Mouse (Mus musculus): ENCODE results near the gene Morf4l2. TPM values are rescaled to one million over a fixed set of nuclear protein-coding genes. Genes with fewer than 3 reads are reported as not detected.
"Not testable (repeated sequence)": the region's sequence is repeated elsewhere in the genome, so short reads cannot be mapped to it uniquely, and the experiment has no call there.

The Morf4l2 gene
- total RNA-seq (2021), result 100 to 1,000 TPM; 362 to 377 TPM
- long read RNA-seq, transcript Morf4l2-202 (4 exons, 1,859 nt), result minor isoform, 59 of 236 reads
- long read RNA-seq, transcript Morf4l2-215 (3 exons, 1,782 nt), result major isoform, 158 of 236 reads
- long read RNA-seq, partial matches to known transcripts, result 1 of 236 reads
- long read RNA-seq, other reads (novel, unspliced or antisense), result 14 of 236 reads

DNA sequence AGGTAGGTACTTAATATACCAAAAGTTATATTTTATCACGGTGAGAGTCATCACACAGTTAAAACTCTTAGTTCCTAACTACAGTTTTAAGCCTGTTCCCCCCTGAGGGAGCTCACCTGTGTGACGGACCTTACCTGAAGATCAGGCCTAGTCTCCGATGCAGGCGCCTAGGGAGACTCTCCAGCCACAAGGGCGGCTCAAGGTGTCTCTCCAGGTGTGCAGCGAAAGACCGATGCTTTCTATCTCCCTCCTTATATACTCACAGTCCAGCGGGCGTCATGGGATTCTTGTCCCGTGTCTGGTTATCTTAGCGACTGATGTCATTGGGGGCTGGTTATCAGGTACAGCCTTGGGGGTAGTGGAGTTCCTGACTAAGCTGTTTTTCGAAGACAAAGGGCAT lies at the start of gene Morf4l2:
TSS of gene Morf4l2 (minus strand) at position 232 of the 400 bp plus-strand sequence.
- DNase-seq (ENCODE audit: low spot score in 2 of 2), result no peak

DNA sequence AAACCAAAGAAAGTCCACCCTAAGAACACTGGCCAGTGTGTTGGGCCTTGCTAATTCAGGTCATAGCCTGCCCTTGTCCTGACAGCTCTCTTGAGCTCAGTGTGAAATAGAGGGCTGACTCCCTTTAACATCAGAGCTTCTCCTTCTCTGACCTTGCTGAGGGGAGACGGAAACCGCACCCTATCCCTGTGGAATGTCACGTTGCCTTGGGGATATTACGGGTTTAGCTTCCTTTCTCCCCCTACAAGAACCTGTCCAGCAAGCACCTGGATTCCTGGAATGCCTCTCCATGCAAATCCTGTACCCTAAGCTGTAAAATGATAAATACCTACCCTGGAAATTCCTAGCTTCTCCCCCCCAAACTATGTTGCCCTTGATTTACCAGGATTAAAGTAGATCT lies 46.0 kb upstream of the Morf4l2 start:
- no peak for DNase-seq (ENCODE audit: low spot score in 2 of 2)

DNA sequence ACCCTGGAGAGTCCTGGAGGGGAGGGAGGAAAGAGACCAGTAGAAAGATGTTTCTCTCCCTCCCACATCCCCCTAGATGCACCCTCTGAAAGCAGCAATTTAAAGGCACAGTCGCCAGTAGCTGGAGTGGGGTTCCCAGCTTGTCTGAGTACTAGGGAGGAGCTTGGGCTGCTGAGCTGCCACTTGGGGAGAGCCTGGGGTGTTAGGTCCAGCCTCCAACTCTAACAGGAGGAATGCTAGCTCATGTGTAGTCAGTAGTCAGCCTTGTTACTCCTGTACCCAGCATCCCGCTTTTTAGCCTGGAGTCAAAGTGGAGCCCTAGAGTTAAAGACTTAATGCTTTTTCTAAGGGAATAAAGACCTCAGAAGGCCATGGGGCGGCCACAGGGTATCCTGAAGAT lies 36.6 kb upstream of the Morf4l2 start, which contains the start of gene Glra4:
TSS of gene Glra4 (minus strand) at position 101 of the 400 bp plus-strand sequence.
- no peak for DNase-seq (ENCODE audit: low spot score in 2 of 2)

DNA sequence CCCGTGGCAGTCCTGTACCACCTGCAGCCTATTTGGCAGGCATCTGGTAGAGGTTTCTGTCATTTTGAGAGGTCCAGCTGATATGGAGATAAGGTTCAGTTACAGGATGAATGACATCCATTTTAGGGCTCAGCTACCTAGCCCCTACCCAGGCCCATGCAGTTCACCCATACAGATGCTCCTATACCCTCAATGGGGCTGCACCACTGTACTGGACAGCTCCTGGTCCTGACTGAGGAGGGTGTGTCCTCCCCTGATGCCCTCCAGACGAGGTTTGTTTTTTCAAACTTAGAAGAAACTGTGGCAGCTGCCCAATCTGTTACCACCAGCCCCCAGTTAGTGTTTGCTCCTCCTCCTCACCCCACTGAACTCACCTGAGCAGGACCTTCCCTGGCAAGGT lies 35.8 kb upstream of the Morf4l2 start:
- DNase-seq (ENCODE audit: low spot score in 2 of 2), result no peak

DNA sequence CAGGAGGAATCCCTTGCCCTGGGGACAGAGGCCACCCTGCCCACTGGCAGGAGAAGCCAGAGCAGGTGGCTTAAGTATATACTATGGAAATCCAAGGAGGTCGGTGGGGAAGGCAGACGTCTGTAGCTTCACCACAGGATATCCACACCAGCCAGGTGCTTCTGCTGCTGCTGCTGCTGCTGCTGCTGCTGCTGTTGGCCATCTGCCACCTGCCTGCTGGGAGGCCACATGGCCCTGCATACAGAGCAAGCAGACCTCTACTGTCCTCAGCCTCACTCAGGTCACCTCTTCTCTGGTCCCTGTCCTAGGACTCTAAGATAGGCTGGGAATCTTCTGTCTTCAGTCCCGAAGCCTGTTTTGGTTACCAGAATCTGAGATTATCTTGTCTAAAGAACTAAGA lies 34.6 kb upstream of the Morf4l2 start:
- DNase-seq (ENCODE audit: low spot score in 2 of 2), result no peak

DNA sequence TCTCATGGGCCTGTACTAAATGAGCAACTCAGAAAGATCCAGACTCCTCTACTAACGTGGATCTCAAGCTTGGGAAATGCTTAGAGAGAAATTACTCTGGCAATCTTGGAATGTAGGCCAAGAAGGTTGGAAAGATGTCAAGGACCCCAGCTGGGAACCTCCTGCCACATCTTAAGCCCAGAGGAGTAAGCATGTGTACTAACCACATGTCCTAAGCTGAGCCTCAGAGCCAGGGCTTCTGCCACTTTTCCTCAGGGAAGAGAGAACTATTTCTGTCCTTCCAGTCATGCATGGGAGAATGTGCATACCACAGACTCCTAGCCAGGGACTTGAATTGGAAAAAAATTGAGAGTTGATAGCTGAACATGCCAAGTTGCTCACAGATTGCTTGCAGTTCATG lies 29.5 kb upstream of the Morf4l2 start:
- DNase-seq (ENCODE audit: low spot score in 2 of 2), result no peak

DNA sequence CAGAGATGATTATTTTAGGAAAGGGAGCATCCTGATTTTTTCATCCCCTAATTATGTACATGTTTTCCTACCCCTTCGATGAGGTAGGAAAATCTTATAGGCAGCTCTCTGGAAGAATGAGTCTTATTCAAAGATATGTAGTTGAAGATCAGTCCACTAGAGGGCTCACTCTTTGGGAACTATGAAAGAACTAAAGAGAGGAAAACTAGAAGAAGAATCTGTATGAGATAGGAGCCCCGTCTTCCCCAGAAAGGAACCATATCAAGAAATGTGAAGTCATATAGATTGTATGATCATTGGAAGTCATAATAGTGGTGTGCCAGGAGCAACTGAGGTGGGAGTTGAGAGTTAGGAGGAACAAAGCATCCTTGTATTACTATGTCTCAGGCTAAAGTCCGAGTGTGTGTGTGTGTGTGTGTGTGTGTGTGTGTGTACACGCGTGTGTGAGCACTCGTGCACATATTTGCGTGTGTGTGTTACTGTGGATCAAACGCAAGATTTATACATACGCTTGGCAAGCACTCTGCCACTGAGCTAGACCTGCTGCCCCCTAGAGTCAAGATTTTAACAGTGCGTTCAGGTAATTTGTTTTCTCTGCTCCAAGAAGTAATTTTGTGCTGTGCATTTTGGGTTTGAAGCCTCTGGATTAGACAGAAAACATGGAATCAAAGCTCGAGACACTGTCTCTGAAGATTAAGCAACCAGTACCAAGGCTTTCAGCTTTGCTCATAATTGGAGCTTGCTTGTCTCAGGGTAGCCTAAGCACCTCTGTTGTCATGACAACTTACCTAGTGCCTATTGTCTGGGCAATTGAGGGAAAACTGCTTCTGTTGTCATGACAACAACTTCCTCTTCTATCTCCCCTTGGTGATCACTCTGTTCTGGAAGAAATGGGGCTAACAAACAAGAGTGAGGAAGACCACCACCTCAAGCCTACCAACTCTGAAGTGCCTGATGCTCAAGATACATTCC lies 17.9 kb upstream of the Morf4l2 start:
- DNase-seq (ENCODE audit: low spot score in 2 of 2), result peak in 1 of 2 experiments; percentile 42

DNA sequence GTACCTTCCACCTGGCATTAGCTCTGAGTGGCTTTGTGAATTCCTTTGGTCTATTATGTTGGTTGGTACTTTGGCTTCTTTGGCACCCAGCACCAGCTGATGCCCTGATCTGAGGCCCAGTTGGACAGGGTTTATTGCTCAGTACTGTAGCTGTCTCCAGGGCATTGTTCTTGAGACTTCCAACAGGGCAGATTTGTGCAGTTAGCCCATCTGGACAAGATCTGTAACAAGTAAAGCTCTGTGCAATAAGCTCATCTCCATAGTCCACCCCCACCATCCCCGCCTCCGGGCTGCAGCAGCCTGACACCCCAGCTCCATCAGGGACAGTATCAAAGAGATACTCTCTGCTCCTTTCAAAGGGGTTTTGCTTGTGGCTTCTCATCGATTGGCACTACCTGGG lies 12.0 kb upstream of the Morf4l2 start:
- peak in 1 of 2 experiments; percentile 55 for DNase-seq (ENCODE audit: low spot score in 2 of 2)

DNA sequence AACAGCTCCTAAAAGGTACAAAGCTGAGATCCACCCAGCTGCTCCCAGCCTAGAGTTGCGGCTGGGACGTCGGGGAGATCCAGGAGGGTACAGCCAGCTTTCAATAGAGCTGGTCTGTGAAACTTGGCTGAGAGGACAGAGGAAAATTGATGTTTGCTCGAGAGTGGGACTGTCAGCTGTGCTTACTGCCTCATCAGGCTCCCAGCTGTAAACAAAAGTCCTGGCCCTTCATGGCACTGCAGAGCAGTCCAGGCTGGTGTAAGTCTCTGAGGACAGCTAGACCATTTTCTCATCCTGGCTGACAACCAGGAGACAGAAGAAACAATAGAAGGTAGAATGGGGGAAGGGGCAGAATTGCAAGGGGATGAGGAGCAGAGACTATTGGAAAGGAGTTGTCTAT lies 5.8 kb upstream of the Morf4l2 start:
- peak in 1 of 2 experiments; percentile 5 for DNase-seq (ENCODE audit: low spot score in 2 of 2)

DNA sequence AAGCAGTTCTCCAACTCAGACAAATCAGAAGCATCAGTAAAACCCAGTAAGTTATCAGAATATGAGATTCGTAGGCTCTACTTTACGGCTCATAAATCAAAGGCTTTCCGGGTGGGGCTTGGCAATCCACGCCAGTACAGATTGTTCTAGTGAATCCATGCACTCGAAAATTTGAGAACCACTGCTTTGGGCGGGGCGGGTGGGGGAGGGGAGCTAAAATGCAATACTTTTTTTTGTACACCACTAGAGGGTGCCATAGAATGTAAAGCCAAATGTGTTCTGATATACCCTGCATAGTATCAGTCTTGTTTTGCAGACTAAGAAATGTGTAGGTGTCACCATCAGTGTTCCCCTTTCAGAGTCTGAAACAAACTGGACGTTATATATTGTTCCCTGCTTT lies 1.2 kb upstream of the Morf4l2 start:
- peak in 1 of 2 experiments; percentile 4 for DNase-seq (ENCODE audit: low spot score in 2 of 2)

DNA sequence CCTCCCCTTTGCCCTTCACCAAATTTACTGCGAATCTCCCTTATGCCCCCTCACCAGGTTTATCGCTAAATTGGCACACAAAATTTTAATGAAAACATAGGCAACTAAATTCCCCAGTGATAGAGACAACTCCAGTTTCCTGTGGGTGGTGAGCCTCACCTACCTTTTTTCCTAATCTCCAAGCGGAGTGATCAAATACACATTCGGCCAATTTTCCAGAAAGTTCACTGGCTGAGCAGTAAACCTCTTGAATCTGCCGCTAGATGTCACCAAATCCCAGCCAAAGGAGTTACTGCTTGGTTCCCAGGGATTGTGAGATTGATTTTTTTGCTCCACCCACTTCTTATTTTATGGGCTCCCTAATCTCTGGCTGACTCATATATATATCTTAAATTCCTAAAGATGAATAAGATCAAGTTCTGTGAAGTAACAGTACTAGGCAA lies 808 bp downstream of the Morf4l2 start:
- DNase-seq (ENCODE audit: low spot score in 2 of 2), result peak; percentile 38 to 75

DNA sequence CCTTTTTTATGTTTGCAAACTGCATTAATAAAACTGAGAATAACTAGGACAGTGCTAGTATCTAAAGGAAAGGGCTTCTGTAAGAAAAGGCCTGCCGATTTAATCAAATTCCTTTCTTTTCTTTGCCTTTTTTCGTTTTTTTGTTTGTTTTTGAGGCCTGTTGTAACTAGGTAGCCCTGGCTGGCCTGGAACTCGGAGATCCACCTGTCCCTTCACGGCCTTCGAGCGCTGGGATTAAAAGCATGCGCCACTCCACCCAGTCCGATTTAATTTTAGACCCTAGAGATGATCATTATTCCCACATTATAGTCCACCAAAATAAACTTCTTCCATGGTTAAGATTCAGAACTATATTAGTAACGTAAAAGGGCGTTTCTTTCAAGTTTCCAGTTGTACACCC lies 1.2 kb downstream of the Morf4l2 start:
- no peak for DNase-seq (ENCODE audit: low spot score in 2 of 2)

DNA sequence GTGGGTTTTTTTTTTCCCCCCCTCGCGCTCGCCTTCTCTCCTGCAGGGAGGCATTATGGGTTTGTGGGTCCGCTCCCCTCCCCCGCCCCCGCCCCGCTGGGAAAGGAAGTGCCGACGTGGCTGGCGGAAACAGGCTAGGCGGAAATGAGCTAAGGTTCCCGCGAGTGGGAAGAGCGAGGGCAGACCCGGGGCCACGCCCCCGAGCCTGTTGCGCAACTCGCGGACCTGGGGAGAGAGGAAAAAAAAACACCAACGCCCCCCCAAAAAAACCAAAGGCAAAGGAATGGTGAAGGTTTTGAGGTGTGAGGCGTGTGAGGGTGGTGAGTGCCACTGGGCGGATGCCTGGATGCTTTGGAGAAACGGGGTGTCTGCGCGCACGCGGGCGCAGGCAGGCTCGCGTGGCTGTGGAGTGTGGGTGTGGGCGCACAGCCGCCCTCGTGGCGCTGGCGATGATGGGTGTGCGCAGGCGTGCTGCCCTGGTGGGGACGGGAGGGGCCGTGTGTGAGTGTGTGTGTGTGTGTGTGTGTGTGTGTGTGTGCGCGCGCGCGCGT lies 1.8 kb downstream of the Morf4l2 start:
- peak; percentile 59 to 86 for DNase-seq (ENCODE audit: low spot score in 2 of 2)

DNA sequence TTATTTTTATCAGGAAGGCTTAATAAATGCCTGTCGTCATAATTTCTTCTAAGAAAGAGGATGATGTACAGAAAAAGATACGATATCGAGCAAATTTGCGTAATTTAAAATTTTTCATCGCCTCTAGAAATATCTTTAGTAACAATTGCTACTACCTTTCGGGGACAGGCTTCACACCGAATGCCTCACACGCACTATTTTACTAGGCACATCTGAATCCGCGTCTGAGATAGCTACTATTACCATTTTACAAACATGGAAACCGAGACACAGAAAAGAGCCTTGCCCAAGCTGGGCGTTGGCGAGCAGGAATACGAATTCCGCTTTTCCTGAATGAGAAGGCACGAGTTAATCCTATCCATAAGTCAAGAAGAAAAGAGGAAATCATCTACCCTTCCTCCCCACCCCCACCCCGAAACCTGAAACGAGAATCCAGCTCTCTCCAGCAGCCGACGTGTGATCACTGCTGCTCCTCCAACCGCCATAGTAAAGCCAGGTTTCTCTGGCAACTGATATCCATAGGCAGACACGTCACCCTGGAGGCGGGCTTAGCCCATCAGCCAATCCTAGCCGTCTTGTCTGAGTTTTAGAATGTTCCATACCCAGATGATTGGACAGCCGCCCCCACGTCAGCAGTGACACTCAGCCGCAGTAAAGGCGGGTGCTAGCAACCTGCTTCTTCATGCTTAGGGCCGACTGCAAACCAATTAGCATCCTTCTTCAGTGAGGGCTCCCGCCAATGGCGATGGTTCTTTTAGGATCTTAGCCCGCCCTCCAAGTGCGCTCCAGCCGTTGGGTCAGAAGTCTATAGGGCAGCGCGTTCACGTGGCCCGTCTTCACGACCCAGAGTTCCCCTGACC lies 2.5 kb downstream of the Morf4l2 start:
- peak; percentile 94 to 96 for DNase-seq (ENCODE audit: low spot score in 2 of 2)

DNA sequence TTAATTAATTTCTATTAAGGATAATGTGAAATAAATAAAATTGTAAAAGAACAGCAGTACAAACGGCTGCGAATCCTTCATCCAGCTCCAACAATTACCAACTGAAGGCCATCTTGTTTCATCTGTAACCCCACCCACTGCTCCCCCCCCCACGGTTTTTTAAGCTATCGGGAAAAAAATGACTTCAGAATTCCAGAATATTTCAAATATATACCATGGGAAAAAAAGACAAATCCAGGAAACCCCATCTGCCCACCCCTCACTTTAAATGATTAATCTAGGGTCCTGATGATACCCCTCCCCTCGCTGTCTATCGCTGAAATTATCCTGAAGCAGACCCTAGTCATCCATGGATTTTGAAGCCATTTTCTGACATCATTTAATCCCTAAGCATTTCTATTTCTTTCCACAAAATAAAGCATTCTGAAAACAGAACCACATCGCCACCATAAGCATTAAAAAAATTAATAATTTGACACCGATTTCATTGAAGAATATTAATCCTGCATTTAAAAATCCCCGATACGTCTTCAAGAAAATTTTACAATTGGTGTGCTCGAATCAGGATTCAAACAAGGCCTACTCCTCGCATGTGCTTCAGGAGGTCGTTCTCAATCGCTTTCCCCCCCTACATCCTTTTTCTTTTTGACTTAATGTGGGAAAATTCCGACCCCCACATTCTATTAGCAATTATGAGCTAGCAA lies 3.3 kb downstream of the Morf4l2 start:
- no peak for DNase-seq (ENCODE audit: low spot score in 2 of 2)

DNA sequence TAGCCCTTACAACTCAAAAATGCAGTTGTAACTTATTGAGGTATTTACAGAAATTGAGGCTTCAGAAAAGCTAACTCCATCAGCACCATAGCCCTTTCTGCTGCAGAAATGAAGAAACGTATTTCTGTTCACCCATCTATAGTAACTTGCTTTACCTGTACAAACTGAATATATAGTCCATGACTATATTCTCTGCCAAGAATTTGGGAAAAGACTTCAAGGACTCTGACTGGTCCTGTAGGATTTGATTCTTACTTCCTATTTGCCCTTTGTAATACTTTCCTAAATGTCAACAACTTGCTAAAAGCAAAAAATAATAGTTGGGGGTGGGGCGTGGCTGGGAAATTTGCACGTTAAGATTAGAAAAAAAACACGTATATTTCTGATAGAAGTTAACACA lies 11.5 kb downstream of the Morf4l2 start:
- no peak for DNase-seq (ENCODE audit: low spot score in 2 of 2)

DNA sequence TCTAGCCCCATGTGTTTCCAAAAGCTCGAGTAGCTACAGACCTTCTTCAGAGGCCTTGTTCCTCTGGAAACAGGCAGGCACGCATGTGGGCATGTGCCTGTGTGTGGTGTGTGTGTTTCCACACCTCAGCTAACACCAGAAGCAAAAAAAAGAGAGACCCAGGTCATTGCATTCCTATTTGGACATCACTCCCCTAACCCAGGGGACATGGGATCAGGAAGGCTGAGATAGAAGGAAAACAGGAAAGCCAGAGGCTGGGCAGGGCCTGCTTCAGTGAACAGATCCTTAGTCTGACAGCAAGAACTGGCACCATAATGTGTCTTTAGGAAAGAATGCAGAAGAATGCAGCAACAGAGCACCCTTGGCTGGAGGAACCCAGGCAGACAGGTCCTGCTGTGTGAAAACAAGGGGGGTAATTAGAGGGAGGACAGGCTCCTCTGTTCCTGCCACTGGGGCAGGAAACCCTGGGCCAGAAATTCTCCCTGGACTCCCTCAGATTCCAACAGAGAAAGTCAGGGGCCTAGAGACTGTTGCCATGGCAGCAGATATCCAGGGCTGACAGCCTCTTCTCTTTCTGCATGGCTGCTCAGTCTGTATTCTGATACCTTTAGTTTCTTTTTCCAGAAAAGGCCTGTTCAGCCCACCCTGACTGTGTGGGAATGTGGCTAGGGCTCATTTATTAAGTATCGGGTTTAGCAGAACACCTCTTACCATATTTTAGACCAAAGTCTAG lies 28.6 kb downstream of the Morf4l2 start:
- not testable (repeated sequence) for DNase-seq (ENCODE audit: low spot score in 2 of 2)

DNA sequence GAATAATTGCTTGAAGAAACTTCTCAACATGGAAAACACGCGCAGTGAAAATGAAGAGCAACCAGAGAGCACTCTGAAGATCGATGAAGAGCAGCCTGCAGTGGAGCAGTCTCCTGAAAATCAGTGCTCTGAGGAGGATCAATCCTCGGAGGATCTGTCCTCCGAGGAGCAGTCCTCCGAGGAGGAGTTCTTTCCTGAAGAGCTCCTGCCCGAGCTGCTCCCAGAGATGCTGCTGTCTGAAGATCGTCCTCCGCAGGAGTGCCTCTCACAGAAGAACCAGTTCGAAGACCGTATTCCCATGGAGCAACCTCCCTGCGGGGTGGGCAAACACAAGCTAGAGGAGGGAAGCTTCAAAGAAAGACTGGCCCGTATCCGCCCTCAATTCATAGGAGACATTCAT lies 34.7 kb downstream of the Morf4l2 start:
- no peak for DNase-seq (ENCODE audit: low spot score in 2 of 2)

DNA sequence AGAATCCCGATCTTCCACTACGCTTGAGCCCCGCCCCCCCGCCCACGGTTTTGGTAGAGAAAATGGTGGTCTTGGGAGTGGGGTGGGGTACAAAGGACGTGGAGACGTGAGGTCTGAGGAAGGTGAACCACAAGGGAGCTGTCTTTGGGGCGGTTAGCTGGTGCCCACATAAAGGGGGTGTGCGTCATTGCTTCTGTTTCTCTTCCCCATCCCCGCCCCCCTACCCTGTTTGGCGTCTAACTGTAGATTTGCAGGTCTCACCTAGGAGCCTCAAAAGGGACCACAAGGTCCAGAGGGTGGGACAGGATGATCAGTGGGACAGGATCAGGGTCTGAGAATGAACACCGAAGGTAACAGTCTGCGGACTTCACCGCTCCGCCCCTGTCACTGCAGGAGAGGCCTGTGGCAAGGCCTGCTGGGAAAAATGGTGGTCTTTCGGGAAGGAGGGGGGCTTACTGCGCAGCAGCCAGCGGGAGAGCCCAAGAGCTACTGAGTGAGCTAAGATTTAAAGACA lies 35.3 kb downstream of the Morf4l2 start:
- DNase-seq (ENCODE audit: low spot score in 2 of 2), result peak; percentile 14 to 31
